Comparison of ENCODE assay signal across 19 mouse cellular contexts in genomic region chr5:116387302-116387935, GRCm38 (mm10). TPM values are rescaled to one million over a fixed set of nuclear protein-coding genes. Genes with fewer than 3 reads are reported as not detected.
"Had no signal": no experiment of that assay in that cellular context is flagged by ENCODE, and none has a peak within 500 bp of the region (broad histone marks: within the 10 kb centered on the region; RNA-seq: fewer than 3 reads in every experiment).

No protein-coding gene starts in this region.

- H3K27ac ChIP-seq: midbrain, embryonic 10.5 days; midbrain, embryonic 12.5 days; neural tube, embryonic 13.5 days; neural tube, embryonic 15.5 days had no signal

- H3K9me3 ChIP-seq: midbrain, embryonic 10.5 days; midbrain, embryonic 12.5 days; neural tube, embryonic 13.5 days; neural tube, embryonic 15.5 days had no signal

- ATAC-seq: midbrain, embryonic 16.5 days had no signal

- H3K4me1 ChIP-seq: neural tube, embryonic 13.5 days had no signal

- H3K4me3 ChIP-seq: midbrain, embryonic 10.5 days; midbrain, embryonic 12.5 days; myocyte; neural tube, embryonic 13.5 days; neural tube, embryonic 15.5 days had no signal

- DNase-seq: lung, adult 18-20 months; lung, embryonic 14.5 days; lung, postnatal 10 days; lung, postnatal 4 days; midbrain, embryonic 14.5 days; right cerebral cortex, postnatal 25 days; right cerebral cortex, postnatal 4 days; spleen, adult 18-20 months; thymus, adult 18-20 months; thymus, postnatal 14 days; thymus, postnatal 36 days had no signal

- H3K27me3 ChIP-seq: neural tube, embryonic 13.5 days; neural tube, embryonic 15.5 days had no signal

- H3K4me2 ChIP-seq: lung, embryonic 14.5 days; midbrain, embryonic 12.5 days; neural tube, embryonic 13.5 days; neural tube, embryonic 15.5 days had no signal

- H3K9ac ChIP-seq: lung, embryonic 14.5 days; midbrain, embryonic 12.5 days; neural tube, embryonic 13.5 days; neural tube, embryonic 15.5 days had no signal

- H3K36me3 ChIP-seq: midbrain, embryonic 10.5 days; midbrain, embryonic 12.5 days; neural tube, embryonic 13.5 days; neural tube, embryonic 15.5 days had no signal

RNA-seq across cellular contexts. Expression of gene Hspb8, which starts 35.2 kb away (rescaled TPM):
- total RNA-seq: megakaryocyte, adult 5-6 weeks; megakaryocyte-erythroid progenitor cell, adult 5-6 weeks had no signal
